Mouse (Mus musculus) limb, embryonic 11.5 days (tissue): ENCODE measurements around the gene Gas2l2. TPM values are rescaled to one million over a fixed set of nuclear protein-coding genes. Genes with fewer than 3 reads are reported as not detected.

Source experiments
- polyA plus RNA-seq: library from polyadenylated mRNA; unstranded; fragments of >200 nt; fragmentation: Nextera tagmentation; extraction: Ambion mirVana; gene quantifications from 2 replicates; pipeline ENCODE4 v1.2.1, GENCODE M21; 2014

Gas2l2 gene
- polyA plus RNA-seq, 1 experiment from 2014 or later, result not detected

Other genes with a start within 250 kb of the Gas2l2 start
- gene Slfn3, start 238.1 kb downstream of the Gas2l2 start, polyA plus RNA-seq, result 0.31 and 1.0 TPM in 2 replicates
- 0.52 and 0.53 TPM in 2 replicates for gene Slfn14, start 142.7 kb downstream of the Gas2l2 start, polyA plus RNA-seq
- 72.1 and 78.9 TPM in 2 replicates for gene Ap2b1, start 130.4 kb downstream of the Gas2l2 start, polyA plus RNA-seq
- 13.2 and 15.6 TPM in 2 replicates for gene Pex12, start 126.9 kb downstream of the Gas2l2 start, polyA plus RNA-seq
- gene Rasl10b, start 20.3 kb downstream of the Gas2l2 start, polyA plus RNA-seq, result 0.88 and 1.3 TPM in 2 replicates
- gene 1700020L24Rik, start 8.2 kb upstream of the Gas2l2 start, polyA plus RNA-seq, result 0.55 TPM in 1 of 2 replicates, not detected in the other
- gene Mmp28, start 33.6 kb upstream of the Gas2l2 start, polyA plus RNA-seq, result 2.9 and 3.7 TPM in 2 replicates
- 11.3 and 13.3 TPM in 2 replicates for gene Taf15, start 43.6 kb upstream of the Gas2l2 start, polyA plus RNA-seq
- gene Heatr9, start 92.7 kb upstream of the Gas2l2 start, polyA plus RNA-seq, result not detected in 2 replicates
- not detected in 2 replicates for gene Ccl5, start 101.1 kb upstream of the Gas2l2 start, polyA plus RNA-seq
- gene Ccl9, start 149.2 kb upstream of the Gas2l2 start, polyA plus RNA-seq, result 0.56 and 0.94 TPM in 2 replicates
- 0.62 and 1.1 TPM in 2 replicates for gene Ccl6, start 163.6 kb upstream of the Gas2l2 start, polyA plus RNA-seq
- not detected in 2 replicates for gene Rpl9-ps1, start 216.2 kb upstream of the Gas2l2 start, polyA plus RNA-seq
- gene Ccl3, start 219.9 kb upstream of the Gas2l2 start, polyA plus RNA-seq, result 0.20 and 0.34 TPM in 2 replicates
- gene Ccl4, start 233.1 kb upstream of the Gas2l2 start, polyA plus RNA-seq, result 0.48 TPM in 1 of 2 replicates, not detected in the other